Mouse (Mus musculus): ENCODE data around the gene Arhgap5. TPM values are rescaled to one million over a fixed set of nuclear protein-coding genes. Genes with fewer than 3 reads are reported as not detected.

The Arhgap5 gene
- total and polyA plus RNA-seq, 2 experiments from 2014 or later, result 34.6 to 74.0 TPM

DNA sequence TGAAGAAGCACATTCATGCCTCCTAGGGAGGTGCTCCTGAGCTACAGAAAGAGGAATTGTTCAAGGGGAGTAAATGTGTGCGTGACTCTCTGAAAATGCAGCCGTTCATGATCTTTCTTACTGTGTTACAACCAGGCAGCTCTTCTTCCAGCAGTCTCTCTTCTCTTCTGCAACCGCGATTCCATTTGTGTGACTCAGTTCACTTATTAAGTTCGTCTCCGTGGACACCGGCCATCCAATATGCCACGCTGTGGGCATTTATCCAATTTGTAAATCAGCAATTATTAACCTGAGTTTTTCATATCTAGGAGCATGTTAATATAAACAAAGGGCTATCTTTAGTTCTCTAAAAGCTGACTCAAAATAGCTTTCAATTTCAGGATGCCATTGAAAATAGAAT is 25.2 kb upstream of the Arhgap5 start:
- no peak for TF ChIP-seq CTCF (IDR thresholded peaks at IDR 0.05)
- 78% methylated on average over 8 of the region's 8 CpGs for whole genome bisulfite sequencing
- Histone ChIP-seq H3K27me3 (ENCODE audit: insufficient read depth, low read length) (no peaks in the 10 kb centered on the region), H3K4me1 (ENCODE audit: insufficient read depth, low read length) (no peaks in the 10 kb centered on the region), H3K27ac (ENCODE audit: low read depth, low read length) (no peak overlapping the region), H3K36me3 (ENCODE audit: insufficient read depth, low read length) (no peaks in the 10 kb centered on the region), H3K9me3 (ENCODE audit: low read length) (no peaks in the 10 kb centered on the region), H3K9ac (replicated peaks; ENCODE audit: low read length, poor library complexity, severe bottlenecking) (no peak overlapping the region), H3K4me3 (ENCODE audit: low read depth, low read length) (no peak overlapping the region), H3K4me2 (ENCODE audit: low read depth, low read length, poor library complexity, severe bottlenecking) (no peak overlapping the region)
- DNase-seq (ENCODE audit: low spot score) (no peak), ATAC-seq (ENCODE audit: low FRiP score) (no peak)

DNA sequence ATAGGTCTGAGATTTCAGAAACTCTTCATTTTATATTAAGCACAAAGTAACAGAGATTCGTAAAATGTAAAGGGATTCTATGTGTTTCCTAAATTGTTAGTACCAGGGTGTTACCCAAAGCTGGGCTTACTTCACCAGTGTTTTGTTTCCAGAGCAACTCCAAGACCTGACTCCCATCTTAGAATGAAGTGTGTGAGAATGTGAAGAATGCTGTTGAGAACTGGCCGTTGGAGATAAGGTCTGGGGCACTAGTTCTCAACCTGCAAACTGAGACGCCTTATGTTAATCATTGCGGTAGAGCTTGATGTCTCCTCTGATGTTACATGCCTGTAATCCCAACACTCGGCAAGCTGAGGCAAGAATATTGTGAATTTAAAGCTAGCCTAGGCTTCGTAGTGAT is 24.4 kb upstream of the Arhgap5 start:
- 83% methylated on average over 6 of the region's 6 CpGs for WGBS
- TF ChIP-seq CTCF (IDR thresholded peaks at IDR 0.05), result no peak
- Histone ChIP-seq H3K27ac (ENCODE audit: low read depth, low read length) (no peak overlapping the region), H3K4me3 (ENCODE audit: low read depth, low read length) (no peak overlapping the region), H3K4me1 (ENCODE audit: insufficient read depth, low read length) (no peaks in the 10 kb centered on the region), H3K9me3 (ENCODE audit: low read length) (no peaks in the 10 kb centered on the region), H3K4me2 (ENCODE audit: low read depth, low read length, poor library complexity, severe bottlenecking) (no peak overlapping the region), H3K27me3 (ENCODE audit: insufficient read depth, low read length) (no peaks in the 10 kb centered on the region), H3K36me3 (ENCODE audit: insufficient read depth, low read length) (no peaks in the 10 kb centered on the region), H3K9ac (replicated peaks; ENCODE audit: low read length, poor library complexity, severe bottlenecking) (no peak overlapping the region)
- ATAC-seq (ENCODE audit: low FRiP score) (no peak), DNase-seq (ENCODE audit: low spot score) (no peak)

DNA sequence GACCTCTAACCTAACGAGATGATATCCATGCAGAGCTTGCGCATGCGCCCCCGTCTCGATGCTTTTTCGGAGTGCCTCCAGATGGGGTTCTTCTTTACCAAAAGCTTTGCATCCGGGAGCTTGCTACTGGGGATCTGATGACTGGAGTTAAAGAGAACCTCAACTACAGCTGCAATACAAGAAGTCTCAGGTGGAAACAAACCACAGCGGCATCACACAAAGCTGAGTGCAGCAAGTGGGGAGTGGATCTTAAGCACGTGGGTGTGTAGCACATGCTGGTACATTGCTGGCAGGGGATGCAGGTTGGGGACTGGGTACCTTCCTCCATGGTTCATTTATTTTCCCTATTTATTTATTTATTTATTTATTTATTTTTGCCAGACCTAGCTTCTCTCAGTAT is 22.9 kb upstream of the Arhgap5 start:
- Histone ChIP-seq H3K9ac (replicated peaks; ENCODE audit: low read length, poor library complexity, severe bottlenecking) (no peak overlapping the region), H3K4me1 (ENCODE audit: insufficient read depth, low read length) (no peaks in the 10 kb centered on the region), H3K27ac (ENCODE audit: low read depth, low read length) (no peak overlapping the region), H3K4me2 (ENCODE audit: low read depth, low read length, poor library complexity, severe bottlenecking) (no peak overlapping the region), H3K27me3 (ENCODE audit: insufficient read depth, low read length) (no peaks in the 10 kb centered on the region), H3K9me3 (ENCODE audit: low read length) (no peaks in the 10 kb centered on the region), H3K36me3 (ENCODE audit: insufficient read depth, low read length) (no peaks in the 10 kb centered on the region), H3K4me3 (ENCODE audit: low read depth, low read length) (no peak overlapping the region)
- DNase-seq (ENCODE audit: low spot score) (no peak), ATAC-seq (ENCODE audit: low FRiP score) (no peak)
- TF ChIP-seq CTCF (IDR thresholded peaks at IDR 0.05), result no peak
- 84% methylated on average over 9 of the region's 9 CpGs for WGBS

DNA sequence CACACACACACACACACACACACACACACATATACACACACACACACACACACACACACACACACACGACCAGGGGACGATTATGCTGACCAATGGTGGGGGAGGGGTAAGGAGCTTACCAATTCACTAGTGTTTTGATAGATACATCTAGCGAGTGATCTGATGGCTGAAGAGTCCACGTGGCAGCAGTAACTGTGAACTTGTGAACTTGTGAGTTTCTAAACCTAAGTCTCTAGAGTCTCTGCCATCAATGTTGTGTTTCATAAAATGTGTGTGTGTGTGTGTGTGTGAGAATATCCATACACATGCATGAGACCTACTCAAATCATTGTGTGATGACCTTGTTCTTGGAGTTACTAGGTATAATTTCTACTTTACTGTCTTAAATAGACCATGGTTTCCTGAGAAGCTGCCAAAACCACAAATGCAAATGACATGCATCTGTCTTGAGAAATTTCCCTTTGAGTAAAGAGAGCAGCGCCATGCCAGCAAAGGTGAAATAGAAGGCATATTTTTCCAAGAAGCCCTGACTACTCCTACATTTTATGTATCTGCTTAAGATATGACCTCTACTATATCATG is 21.7 kb upstream of the Arhgap5 start:
- Histone ChIP-seq H3K4me3 (ENCODE audit: low read depth, low read length) (no peak overlapping the region), H3K36me3 (ENCODE audit: insufficient read depth, low read length) (no peaks in the 10 kb centered on the region), H3K4me1 (ENCODE audit: insufficient read depth, low read length) (no peaks in the 10 kb centered on the region), H3K27ac (ENCODE audit: low read depth, low read length) (no peak overlapping the region), H3K9me3 (ENCODE audit: low read length) (no peaks in the 10 kb centered on the region), H3K27me3 (ENCODE audit: insufficient read depth, low read length) (no peaks in the 10 kb centered on the region), H3K9ac (replicated peaks; ENCODE audit: low read length, poor library complexity, severe bottlenecking) (no peak overlapping the region), H3K4me2 (ENCODE audit: low read depth, low read length, poor library complexity, severe bottlenecking) (no peak overlapping the region)
- DNase-seq (ENCODE audit: low spot score) (no peak), ATAC-seq (ENCODE audit: low FRiP score) (no peak)
- TF ChIP-seq CTCF (IDR thresholded peaks at IDR 0.05), result no peak
- WGBS, result 93% methylated on average over 5 of the region's 5 CpGs

DNA sequence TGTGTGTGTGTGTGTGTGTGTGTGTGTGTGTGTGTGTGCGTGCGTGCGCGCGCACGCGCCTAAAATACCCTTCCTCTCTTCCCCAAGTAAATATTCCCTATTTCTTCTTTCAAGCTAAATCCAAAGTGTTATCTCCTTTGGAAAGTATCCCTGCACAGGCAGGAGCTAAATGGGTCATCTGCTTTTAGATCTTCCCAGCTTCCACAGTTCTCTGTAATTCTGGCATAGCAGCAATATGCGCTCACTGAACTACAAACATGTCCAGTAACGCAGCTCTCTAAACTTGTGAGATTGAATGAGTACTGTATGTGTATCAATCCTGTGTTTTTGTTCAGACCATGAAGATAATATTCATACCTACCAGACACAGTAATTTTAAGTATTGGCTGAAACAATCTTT is 20.6 kb upstream of the Arhgap5 start:
- no peak for ATAC-seq (ENCODE audit: low FRiP score)

DNA sequence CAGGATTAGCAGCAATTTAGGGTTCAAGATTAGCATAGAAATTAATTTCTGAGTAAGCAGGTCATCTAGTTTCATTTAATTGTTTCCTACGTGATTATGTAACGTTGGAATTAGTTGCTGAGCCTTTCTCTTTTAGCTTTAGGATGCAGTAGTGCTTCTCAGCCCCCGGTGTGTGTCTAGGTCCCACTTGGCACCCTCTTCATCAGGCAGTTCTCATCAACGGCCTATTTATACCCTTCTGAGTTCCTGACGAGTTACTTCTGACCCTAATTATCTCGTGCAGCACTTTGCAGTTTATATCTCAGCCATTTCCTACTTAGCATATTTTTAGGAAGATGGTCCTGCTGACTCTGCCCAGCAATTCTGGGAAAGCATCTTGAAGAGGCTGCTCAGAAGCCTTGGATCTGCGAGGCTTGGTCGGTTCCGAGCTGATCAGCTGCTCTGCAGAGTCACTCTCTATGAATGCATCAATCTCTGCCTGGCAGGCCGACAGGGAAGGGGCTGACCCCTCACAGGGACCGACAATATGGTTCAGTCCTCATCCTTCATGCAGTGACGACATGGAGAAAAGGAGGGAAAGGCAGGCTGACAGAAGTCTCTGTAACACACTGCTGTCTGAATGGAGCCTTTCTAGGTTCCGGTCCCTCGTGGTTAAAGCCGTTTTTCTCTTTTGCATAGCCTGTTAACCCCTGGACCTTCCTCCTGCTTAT is 15.4 kb upstream of the Arhgap5 start:
- no peak overlapping the region for H3K9ac ChIP-seq (replicated peaks; ENCODE audit: low read length, poor library complexity, severe bottlenecking)
- ATAC-seq (ENCODE audit: low FRiP score) (no peak; the same call in 1 of the 2 replicates), DNase-seq (ENCODE audit: low spot score) (peak; percentile 32)

More for the DNA sequence above, 20.6 kb upstream of the Arhgap5 start:
- H3K9me3 ChIP-seq (ENCODE audit: low read length), result no peaks in the 10 kb centered on the region
- H3K27me3 ChIP-seq (ENCODE audit: insufficient read depth, low read length), result no peaks in the 10 kb centered on the region
- DNase-seq (ENCODE audit: low spot score), result no peak
- no peak overlapping the region for H3K27ac ChIP-seq (ENCODE audit: low read depth, low read length)
- no peaks in the 10 kb centered on the region for H3K36me3 ChIP-seq (ENCODE audit: insufficient read depth, low read length)
- H3K4me2 ChIP-seq (ENCODE audit: low read depth, low read length, poor library complexity, severe bottlenecking), result no peak overlapping the region
- no peak overlapping the region for H3K4me3 ChIP-seq (ENCODE audit: low read depth, low read length)
- TF ChIP-seq CTCF (IDR thresholded peaks at IDR 0.05), result no peak
- H3K4me1 ChIP-seq (ENCODE audit: insufficient read depth, low read length), result no peaks in the 10 kb centered on the region
- 92% methylated on average over 9 of the region's 9 CpGs for WGBS
- H3K9ac ChIP-seq (replicated peaks; ENCODE audit: low read length, poor library complexity, severe bottlenecking), result no peak overlapping the region

More for the DNA sequence above, 15.4 kb upstream of the Arhgap5 start:
- WGBS, result 38% methylated on average over 15 of the region's 15 CpGs
- no peaks in the 10 kb centered on the region for H3K9me3 ChIP-seq (ENCODE audit: low read length)
- no peaks in the 10 kb centered on the region for H3K4me1 ChIP-seq (ENCODE audit: insufficient read depth, low read length)
- H3K36me3 ChIP-seq (ENCODE audit: insufficient read depth, low read length), result no peaks in the 10 kb centered on the region
- TF ChIP-seq CTCF (IDR thresholded peaks at IDR 0.05), result no peak
- no peaks in the 10 kb centered on the region for H3K27me3 ChIP-seq (ENCODE audit: insufficient read depth, low read length)
- no peak overlapping the region for H3K4me3 ChIP-seq (ENCODE audit: low read depth, low read length)
- H3K27ac ChIP-seq (ENCODE audit: low read depth, low read length), result no peak overlapping the region
- no peak overlapping the region for H3K4me2 ChIP-seq (ENCODE audit: low read depth, low read length, poor library complexity, severe bottlenecking)

Measured in midbrain, postnatal 0 days (tissue).